Mouse (Mus musculus): Measurements from ENCODE around the gene BC049730. TPM values are rescaled to one million over a fixed set of nuclear protein-coding genes. Genes with fewer than 3 reads are reported as not detected.
"Not testable (repeated sequence)": the region's sequence is repeated elsewhere in the genome, so short reads cannot be mapped to it uniquely, and the experiment has no call there.

The BC049730 gene
- not detected in 2 replicates for polyA plus RNA-seq (2015; fragmentation: Nextera tagmentation; extraction: Ambion mirVana)

DNA sequence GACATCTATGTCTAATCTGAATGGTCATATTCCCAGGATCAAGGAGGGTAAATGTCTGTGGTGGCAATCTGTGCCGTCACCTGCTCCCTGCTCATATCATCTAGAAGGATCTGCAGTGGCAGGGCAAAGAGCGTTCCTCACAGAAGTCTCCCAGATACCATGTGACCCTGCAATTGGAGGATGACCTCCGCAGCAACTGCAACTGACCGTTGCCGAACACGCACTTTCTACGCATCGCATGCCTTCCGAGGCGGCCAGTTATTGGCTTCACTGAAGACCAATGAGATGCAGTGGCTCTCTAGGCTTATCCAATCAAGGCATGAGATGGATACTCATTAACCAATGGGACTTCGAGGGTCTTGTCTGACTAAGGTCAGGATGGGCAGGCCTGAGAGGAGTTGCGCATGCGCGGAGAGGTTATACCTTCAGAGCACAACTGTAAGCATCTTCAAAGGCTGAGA, at the start of gene BC049730:
TSS of gene BC049730 (plus strand) at position 411 of the 461 bp plus-strand sequence.
- no peaks in the 10 kb centered on the region for H3K36me3 ChIP-seq (replicated peaks)
- no peak for ATAC-seq (ENCODE audit: insufficient read depth)
- 0 out of 2 replicates have a peak, but pooled peaks cover 5% of the 10 kb centered on the region for H3K27me3 ChIP-seq
- H3K4me1 ChIP-seq (replicated peaks): no peaks in the 10 kb centered on the region
- H3K9me3 ChIP-seq (replicated peaks): no peaks in the 10 kb centered on the region
- H3K9ac ChIP-seq: no peak within 1 kb of the TSS
- H3K4me3 ChIP-seq (replicated peaks): no peak within 1 kb of the TSS
- WGBS (ENCODE audit: insufficient replicate concordance): 82% methylated on average over 14 of the region's 14 CpGs
- H3K4me2 ChIP-seq: no peak within 1 kb of the TSS
- no peak within 1 kb of the TSS for H3K27ac ChIP-seq (replicated peaks)

DNA sequence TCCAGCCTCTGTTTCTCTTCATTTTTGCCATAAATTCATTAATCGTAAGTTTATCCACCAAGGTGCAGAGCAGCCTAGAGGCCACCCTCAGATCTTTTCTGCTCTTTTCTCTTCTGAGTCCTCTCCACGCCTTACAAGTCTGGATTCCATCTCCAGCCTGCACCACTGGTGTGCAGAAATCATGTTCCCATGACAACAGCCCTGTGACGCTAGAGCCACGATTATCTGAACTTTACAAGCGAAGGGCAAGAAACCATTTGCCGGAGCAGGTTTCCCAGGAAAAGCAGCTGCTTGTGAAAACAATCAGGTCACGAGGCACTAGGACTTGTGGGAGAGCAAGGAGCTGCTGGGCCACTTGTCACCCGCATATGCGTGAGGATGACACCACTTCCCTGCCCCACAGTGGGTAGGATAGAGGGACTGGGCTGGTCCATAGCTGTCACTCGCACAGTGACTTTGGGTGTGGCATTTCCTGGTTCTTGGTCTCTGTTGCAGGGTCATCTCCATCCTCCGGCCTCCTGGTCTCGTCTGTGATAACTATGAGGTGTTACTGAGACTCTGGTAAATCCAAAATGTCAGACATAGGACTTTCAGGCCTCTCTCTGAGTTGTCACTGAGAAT, 49.2 kb upstream of the BC049730 start:
- no peak for ATAC-seq (ENCODE audit: insufficient read depth)

DNA sequence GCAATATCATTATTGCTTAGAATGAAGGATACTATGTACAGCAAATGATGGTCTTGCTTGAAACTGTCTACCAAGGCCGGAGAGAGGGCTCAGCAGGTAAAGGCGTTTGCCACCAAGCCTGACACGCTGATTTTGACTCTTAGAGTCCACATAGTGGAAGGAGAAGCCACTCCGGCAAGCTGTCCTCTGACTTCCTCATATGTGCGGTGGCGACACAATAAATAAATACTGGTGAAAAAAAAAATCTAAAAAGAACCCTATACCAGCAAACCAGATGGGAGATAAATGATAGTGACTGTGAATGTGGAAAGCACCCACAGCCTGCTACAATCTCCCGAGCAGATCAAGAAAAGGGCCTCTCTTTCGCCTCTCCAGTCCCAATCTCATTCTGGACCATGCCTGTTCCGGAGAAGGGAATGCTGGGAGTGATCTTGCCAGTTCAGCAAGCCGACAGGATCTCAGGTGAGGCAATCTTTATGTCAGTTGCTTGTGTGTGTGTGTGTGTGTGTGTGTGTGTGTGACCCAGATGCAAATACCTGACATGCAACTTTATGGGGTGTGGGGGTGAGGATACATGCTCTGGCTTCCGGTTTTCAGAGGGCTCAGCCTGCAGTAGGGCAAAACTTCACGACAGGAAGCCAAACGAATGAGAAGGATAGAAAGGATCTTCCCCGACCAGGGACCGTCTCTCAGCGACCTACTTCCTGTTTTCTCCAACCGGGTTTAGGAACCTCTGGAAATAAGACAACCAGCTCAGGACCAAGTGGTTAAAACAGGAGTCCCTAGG, 47.7 kb upstream of the BC049730 start:
- no peak for ATAC-seq (ENCODE audit: insufficient read depth)
- WGBS (ENCODE audit: insufficient replicate concordance): 22% methylated on average over 17 of the region's 17 CpGs
- peak overlapping the region; percentile 34 for H3K4me2 ChIP-seq
- H3K27me3 ChIP-seq: no peaks in the 10 kb centered on the region
- H3K4me3 ChIP-seq (replicated peaks): no peak overlapping the region
- no peaks in the 10 kb centered on the region for H3K36me3 ChIP-seq (replicated peaks)
- no peak overlapping the region for H3K9ac ChIP-seq
- no peaks in the 10 kb centered on the region for H3K9me3 ChIP-seq (replicated peaks)
- no peak overlapping the region for H3K27ac ChIP-seq (replicated peaks)
- H3K4me1 ChIP-seq (replicated peaks): peaks cover 9% of the 10 kb centered on the region; the same call in 1 of the 2 replicates

More for the DNA sequence above, 49.2 kb upstream of the BC049730 start:
- no peak overlapping the region for H3K4me2 ChIP-seq
- H3K27ac ChIP-seq (replicated peaks): no peak overlapping the region
- H3K4me1 ChIP-seq (replicated peaks): peaks cover 9% of the 10 kb centered on the region; the same call in 1 of the 2 replicates
- no peaks in the 10 kb centered on the region for H3K36me3 ChIP-seq (replicated peaks)
- no peaks in the 10 kb centered on the region for H3K9me3 ChIP-seq (replicated peaks)
- H3K9ac ChIP-seq: no peak overlapping the region
- 62% methylated on average over 12 of the region's 12 CpGs for WGBS (ENCODE audit: insufficient replicate concordance)
- H3K27me3 ChIP-seq: no peaks in the 10 kb centered on the region
- no peak overlapping the region for H3K4me3 ChIP-seq (replicated peaks)

DNA sequence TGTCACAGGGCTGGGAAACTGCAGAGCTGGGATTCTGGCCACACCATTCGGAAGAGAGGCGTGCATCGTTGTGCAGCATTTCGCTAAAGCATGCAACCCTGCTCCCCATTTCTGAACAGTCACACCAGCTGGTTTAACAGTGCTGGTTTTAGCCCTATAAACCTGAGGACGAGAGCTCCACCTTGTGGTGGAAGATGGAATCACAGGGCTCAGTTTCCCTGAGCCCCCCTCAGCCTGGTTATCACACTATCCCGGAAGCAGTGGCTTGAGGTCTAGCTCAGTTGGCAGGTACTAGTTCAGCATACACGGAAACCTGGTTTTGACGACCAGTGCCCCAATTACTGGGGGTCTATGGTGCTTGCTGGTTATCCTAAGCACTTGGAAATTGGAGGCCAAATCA, 46.5 kb upstream of the BC049730 start:
- no peak for ATAC-seq (ENCODE audit: insufficient read depth)
- WGBS (ENCODE audit: insufficient replicate concordance): 5% methylated on average over 8 of the region's 8 CpGs
- no peaks in the 10 kb centered on the region for H3K36me3 ChIP-seq (replicated peaks)
- no peaks in the 10 kb centered on the region for H3K9me3 ChIP-seq (replicated peaks)
- no peaks in the 10 kb centered on the region for H3K27me3 ChIP-seq
- no peak overlapping the region for H3K4me2 ChIP-seq
- no peak overlapping the region for H3K9ac ChIP-seq
- no peak overlapping the region for H3K4me3 ChIP-seq (replicated peaks)
- H3K27ac ChIP-seq (replicated peaks): no peak overlapping the region
- peaks cover 9% of the 10 kb centered on the region; the same call in 1 of the 2 replicates for H3K4me1 ChIP-seq (replicated peaks)

DNA sequence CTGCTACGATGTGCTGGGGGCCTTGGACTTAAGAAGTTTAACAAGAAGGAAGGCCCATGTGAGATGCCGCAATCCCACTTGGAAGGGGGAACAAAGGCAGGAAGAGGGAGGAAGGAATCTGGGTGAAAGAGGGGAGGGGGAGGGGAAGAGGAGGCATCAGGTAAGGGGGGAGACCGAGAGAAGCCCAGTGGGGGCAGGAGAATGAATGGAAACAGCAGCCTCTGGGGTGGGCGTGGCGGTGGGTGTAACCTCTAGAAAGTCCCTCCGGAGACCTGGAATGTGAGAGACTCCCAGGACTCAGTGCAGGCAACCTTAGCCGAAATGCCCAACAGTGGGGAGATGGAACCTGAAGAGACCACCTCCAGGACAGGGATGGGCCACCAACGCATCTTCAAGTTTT, 44.7 kb upstream of the BC049730 start:
- ATAC-seq (ENCODE audit: insufficient read depth): no peak
- Histone ChIP-seq H3K4me1 (replicated peaks) (peaks cover 9% of the 10 kb centered on the region; the same call in 1 of the 2 replicates), H3K27me3 (no peaks in the 10 kb centered on the region), H3K9ac (no peak overlapping the region), H3K9me3 (replicated peaks) (no peaks in the 10 kb centered on the region), H3K4me3 (replicated peaks) (no peak overlapping the region), H3K36me3 (replicated peaks) (no peaks in the 10 kb centered on the region), H3K27ac (replicated peaks) (no peak overlapping the region), H3K4me2 (no peak overlapping the region)
- 44% methylated on average over 8 of the region's 8 CpGs for WGBS (ENCODE audit: insufficient replicate concordance)

DNA sequence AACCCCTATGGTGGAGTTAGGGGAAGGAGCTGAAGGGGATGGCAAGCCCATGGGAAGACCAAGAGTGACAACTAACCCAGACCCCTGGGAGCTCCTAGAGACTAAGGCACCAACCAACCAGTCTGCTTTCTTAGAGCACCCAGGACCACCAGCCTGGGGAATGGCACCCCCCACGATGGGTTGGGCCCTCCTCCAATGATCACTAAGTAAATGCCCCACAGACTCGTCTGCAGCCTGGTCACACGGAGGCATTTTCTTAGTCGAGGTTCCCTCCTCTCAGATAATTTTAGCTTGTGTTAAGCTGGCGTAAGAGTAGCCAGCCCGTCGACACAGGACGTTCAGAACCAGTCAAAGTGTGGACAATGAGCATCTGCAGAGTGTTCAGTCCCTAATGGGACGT, 44.1 kb upstream of the BC049730 start:
- Histone ChIP-seq H3K36me3 (replicated peaks) (no peaks in the 10 kb centered on the region), H3K27me3 (no peaks in the 10 kb centered on the region), H3K9me3 (replicated peaks) (no peaks in the 10 kb centered on the region), H3K9ac (no peak overlapping the region), H3K4me1 (replicated peaks) (peaks cover 9% of the 10 kb centered on the region; the same call in 1 of the 2 replicates), H3K27ac (replicated peaks) (no peak overlapping the region), H3K4me3 (replicated peaks) (no peak overlapping the region), H3K4me2 (no peak overlapping the region)
- WGBS (ENCODE audit: insufficient replicate concordance): 55% methylated on average over 9 of the region's 9 CpGs
- ATAC-seq (ENCODE audit: insufficient read depth): no peak

DNA sequence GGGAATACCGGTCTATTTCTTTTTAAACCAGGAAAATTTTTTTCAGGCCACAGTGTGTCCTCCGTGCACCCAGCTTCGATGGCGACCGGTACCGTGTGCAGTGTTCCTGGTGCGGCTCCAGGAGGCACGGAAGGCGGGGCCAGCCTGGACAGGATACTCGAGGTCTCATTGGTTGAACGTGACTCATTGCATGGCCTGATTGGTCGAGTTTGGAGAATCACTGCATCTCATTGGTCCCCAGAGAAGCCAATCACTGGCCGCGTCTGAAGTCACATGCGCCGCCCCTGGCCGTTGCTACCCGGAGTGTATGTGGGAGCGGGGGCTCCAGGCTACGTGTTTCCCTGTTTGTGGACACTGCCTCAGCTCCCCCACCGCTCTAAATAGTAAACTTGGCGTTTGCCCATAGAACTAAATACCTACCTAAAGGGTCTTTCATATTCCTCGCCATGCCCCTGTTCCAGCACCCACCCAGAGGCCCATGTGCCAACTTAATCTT, 37.0 kb upstream of the BC049730 start:
- 75% methylated on average over 23 of the region's 23 CpGs for WGBS (ENCODE audit: insufficient replicate concordance)
- Histone ChIP-seq H3K27me3 (no peaks in the 10 kb centered on the region), H3K9me3 (replicated peaks) (no peaks in the 10 kb centered on the region), H3K36me3 (replicated peaks) (no peaks in the 10 kb centered on the region), H3K4me2 (no peak overlapping the region), H3K4me3 (replicated peaks) (no peak overlapping the region), H3K9ac (no peak overlapping the region), H3K4me1 (replicated peaks) (no peaks in the 10 kb centered on the region), H3K27ac (replicated peaks) (no peak overlapping the region)
- ATAC-seq (ENCODE audit: insufficient read depth): no peak

DNA sequence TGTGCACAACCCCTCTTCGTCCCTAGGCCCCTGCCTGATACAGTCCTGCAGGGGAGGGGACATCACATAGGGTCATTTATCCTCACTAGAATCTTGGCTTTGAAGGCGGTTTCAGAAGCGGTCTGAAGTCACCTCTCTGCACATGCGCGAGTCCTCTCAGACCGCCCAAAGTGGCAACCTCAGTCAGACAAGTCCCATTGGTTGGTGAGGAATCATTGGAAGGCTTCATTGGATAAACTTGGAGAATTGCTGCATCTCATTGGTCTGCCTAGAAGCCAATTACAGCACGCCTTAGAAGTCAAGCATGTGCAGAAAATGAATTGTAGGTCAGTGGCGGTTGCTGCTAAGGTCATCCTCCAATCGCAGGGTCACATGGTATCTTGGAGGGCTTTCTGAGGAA, 32.5 kb upstream of the BC049730 start, which contains the start of gene Tex101:
TSS of gene Tex101 (minus strand) at position 101 of the 400 bp plus-strand sequence.
- Histone ChIP-seq H3K27ac (replicated peaks) (no peak within 1 kb of the TSS), H3K4me1 (replicated peaks) (no peaks in the 10 kb centered on the region), H3K4me3 (replicated peaks) (no peak within 1 kb of the TSS), H3K36me3 (replicated peaks) (no peaks in the 10 kb centered on the region), H3K27me3 (no peaks in the 10 kb centered on the region), H3K9ac (no peak within 1 kb of the TSS), H3K9me3 (replicated peaks) (no peaks in the 10 kb centered on the region), H3K4me2 (no peak within 1 kb of the TSS)
- ATAC-seq (ENCODE audit: insufficient read depth): no peak
- WGBS (ENCODE audit: insufficient replicate concordance): 71% methylated on average over 9 of the region's 9 CpGs

DNA sequence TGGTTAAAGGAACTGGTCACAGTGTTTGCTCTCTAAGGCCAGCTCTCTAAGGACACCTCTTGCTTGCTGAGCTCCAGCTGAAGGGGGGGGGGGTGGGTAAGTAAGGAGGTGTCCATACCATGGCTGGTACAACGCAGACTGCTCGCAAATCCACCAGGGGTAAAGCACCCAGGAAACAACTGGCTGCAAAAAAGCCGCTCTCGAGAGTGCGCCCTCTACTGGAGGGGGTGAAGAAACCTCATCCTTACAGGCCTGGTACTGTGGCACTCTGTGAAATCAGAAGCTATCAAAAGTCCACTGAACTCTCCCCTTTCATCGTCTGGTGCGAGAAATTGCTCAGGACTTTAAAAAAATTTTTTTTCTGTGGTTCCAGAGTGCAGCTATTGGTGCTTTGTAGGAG, 24.9 kb upstream of the BC049730 start:
- H3K9ac ChIP-seq; H3K4me3 ChIP-seq (replicated peaks); H3K9me3 ChIP-seq (replicated peaks); H3K4me2 ChIP-seq; H3K27me3 ChIP-seq; H3K27ac ChIP-seq (replicated peaks); ATAC-seq (ENCODE audit: insufficient read depth); H3K36me3 ChIP-seq (replicated peaks); H3K4me1 ChIP-seq (replicated peaks): not testable (repeated sequence)
- WGBS (ENCODE audit: insufficient replicate concordance): 56% methylated on average over 7 of the region's 7 CpGs

DNA sequence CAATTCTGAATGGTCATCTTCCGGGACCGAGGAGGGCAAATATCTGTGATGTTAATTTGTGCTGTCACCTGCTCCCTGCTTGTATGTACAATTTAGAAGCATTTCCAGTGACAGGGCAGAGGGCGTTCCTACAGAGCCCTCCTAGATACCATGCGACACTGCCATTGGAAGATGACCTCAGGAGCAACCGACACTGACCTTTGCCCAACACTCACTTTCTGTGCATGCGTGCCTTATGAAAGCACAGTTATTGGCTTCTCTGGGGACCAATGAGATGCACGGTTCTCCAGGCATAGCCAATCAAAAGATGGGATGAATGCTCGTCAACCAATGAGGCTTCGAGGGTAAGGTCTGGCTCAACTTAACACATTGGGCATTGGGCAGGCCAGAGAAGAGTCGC, 21.5 kb upstream of the BC049730 start:
- H3K4me3 ChIP-seq (replicated peaks); ATAC-seq (ENCODE audit: insufficient read depth): not testable (repeated sequence)

DNA sequence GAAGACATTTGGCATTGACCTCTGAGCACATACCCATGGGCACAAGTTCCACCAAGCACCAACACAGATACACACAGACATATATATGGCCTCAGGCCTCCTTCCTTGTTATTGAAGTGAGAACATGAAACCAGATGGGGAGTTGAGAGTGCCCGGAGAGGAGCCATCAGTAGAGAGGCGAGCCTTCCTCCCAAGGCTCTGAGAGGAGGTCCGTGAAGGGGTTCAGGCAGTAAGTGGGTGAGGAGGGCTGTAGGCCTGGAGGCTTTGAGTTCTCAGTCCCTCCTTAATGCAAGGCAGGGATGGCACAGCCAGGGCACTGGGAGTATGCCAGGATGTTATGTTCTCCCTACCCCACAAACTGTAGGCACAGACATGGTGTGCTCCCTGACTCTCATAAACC, 16.3 kb upstream of the BC049730 start:
- not testable (repeated sequence) for H3K9ac ChIP-seq; H3K27ac ChIP-seq (replicated peaks); H3K36me3 ChIP-seq (replicated peaks); H3K4me3 ChIP-seq (replicated peaks); H3K4me2 ChIP-seq; H3K27me3 ChIP-seq; H3K4me1 ChIP-seq (replicated peaks); ATAC-seq (ENCODE audit: insufficient read depth); H3K9me3 ChIP-seq (replicated peaks)
- 54% methylated on average over 3 of the region's 3 CpGs for WGBS (ENCODE audit: insufficient replicate concordance)

More for the DNA sequence above, 21.5 kb upstream of the BC049730 start:
- not testable (repeated sequence) for H3K9me3 ChIP-seq (replicated peaks); H3K27me3 ChIP-seq; H3K4me2 ChIP-seq; H3K27ac ChIP-seq (replicated peaks); H3K9ac ChIP-seq; H3K4me1 ChIP-seq (replicated peaks); H3K36me3 ChIP-seq (replicated peaks)
- WGBS (ENCODE audit: insufficient replicate concordance): 74% methylated on average over 10 of the region's 10 CpGs

All from liver, embryonic 15.5 days (tissue).